Mouse (Mus musculus) heart, adult 18-20 months (tissue): ENCODE results near the gene Stra6l. TPM values are rescaled to one million over a fixed set of nuclear protein-coding genes. Genes with fewer than 3 reads are reported as not detected.

ENCODE experiments used
- DNase-seq, 2 experiments: peaks; one replicate each; pipeline ENCODE4 v3.0.0; 2021 to 2022; ENCODE audit warnings: mixed read lengths in 1 of 2
- long read RNA-seq, 2 experiments: library from polyadenylated mRNA; stranded (forward); transcript quantifications; one replicate each; pipeline ENCODE4 v2.0.0; 2021
- total RNA-seq, 2 experiments: library from RNA; stranded (reverse); gene quantifications; 2 replicates each; pipeline ENCODE4 v1.2.3; 2021

Stra6l gene
- not detected for total RNA-seq
- long read RNA-seq, experiment 1, result 0 reads
- long read RNA-seq, experiment 2, result 0 reads

DNA sequence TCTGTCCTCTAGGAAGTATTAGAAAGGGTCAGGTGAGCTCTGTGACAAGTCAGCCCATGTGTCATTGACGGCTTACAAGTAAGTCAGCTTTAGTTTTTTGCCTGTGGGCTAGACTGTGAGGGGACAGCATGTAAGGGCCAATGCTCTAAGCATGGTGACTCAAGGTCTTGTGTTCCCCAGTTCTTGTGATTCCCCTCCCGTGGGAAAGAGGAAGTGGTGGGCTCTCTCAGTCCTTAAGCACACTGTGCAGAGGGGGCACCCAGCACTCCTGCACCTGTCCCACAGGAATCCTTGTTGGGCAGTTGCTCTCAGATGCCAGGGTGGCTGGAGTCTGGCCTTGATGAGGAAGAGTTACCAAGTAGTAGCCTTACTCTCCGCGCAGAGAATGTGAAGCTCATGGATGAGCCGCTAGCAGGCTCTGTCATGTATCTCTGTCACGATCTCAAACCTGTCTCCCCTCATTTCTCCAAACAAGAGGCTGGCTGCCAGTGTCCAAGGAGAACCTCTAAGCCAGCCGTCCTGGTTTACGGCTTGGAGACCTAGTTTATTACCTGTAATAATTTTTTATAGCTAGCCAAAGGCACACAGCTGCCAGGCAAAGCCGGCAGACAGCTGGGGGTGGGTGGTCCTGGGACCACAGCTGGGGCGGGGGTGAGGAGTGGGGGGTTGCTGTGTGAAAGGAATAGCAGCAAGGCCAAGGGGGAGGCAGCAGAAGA lies at the start of gene Stra6l:
Stra6l (plus strand) TSS at position 556 of the 716 bp plus-strand sequence.
- DNase-seq, result no peak

DNA sequence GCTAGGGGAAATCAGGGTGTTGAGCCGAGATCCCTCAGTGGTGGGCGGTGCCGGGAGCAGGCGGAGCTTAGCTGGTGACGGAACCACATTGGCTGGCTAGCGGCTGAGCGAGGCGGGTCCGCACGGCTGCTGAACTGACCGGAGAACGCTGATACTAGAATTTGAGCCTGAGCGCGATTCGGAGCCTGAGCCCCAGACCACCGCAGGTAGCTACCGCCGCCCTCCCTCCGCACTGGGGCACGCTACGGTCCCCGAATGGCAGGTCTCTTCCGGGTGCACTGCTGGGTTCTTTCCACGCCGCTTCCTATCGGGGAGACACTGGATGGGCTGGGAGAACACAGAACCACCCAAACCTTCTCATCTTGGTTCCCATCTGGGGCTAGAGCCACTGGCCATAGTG lies 49.5 kb upstream of the Stra6l start, which contains the start of gene Aldh1b1:
Aldh1b1 (plus strand) TSS at position 59 of the 400 bp plus-strand sequence.
- peak; percentile 75 to 80 for DNase-seq

DNA sequence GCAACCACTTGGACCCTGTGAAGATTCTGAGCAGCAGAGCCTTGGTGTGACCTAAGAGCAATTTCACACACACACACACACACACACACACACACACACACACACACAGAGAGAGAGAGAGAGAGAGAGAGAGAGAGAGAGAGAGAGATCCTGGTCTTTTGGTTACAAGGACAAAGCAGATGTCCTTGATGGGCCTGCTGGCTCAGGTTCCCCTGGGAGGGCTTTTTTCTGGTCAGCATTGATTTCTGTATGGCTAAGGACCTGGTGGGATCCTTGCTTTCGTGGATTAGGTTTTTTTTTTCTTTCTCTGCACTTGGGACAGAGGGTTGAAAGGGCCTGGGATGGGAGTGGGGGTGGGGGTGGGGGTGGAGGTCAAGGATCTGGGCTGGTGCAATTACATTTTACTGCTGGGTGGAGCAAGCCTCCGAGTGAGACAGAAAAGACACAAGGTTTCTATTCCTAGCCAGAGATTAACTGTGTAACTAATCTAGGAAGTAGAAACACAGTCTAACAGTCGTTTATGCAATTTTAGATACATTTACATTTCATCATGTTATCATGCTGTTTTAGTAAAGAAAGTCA lies 48.4 kb upstream of the Stra6l start:
- no peak for DNase-seq

DNA sequence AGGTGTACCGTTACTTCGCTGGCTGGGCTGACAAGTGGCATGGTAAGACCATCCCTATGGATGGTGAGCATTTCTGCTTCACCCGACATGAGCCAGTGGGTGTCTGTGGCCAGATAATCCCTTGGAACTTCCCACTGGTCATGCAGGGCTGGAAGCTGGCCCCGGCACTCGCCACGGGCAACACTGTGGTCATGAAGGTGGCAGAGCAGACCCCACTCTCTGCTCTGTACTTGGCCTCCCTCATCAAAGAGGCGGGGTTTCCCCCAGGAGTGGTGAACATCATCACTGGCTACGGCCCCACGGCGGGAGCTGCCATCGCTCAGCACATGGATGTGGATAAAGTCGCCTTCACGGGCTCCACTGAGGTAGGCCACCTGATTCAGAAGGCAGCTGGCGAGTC lies 45.6 kb upstream of the Stra6l start:
- DNase-seq, result no peak

DNA sequence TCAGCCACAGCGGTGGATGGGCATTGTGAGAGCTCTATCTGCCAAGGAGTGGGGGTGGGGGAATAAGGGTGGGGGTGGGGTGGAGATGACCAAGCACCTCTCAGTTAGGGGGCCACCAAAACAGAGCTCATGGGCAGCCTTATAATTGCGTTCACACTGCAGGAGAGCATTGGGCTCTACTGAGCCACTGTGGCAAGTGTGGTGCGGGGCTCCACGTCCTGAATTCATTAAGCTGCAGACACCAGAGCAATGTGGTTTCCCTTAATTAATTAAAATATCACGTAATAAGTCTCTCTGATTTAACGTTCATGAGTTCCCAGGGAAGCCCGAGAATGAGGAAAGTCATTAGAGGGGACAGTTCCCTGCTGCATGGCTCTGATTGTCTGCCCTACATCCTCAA lies 40.4 kb upstream of the Stra6l start:
- no peak for DNase-seq

DNA sequence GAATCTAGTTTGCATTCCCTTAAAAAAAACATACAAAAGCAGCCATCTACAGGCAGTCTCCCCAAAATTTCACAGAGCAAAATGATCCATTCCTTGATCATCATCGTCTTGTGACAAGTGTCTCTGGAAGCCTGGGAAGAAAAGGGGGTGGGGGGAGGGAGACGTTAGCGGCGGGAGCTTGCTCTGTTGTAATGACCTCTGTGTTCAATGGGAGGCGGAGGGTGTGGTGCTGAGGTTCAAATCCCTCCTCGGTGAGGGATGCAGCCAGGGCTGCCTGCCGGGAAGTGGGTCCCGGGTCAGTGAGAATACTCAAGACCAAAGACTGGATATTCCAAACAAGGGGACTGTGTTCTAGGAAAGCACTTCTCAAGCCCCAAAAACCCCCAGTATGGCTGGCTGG lies 37.2 kb upstream of the Stra6l start:
- DNase-seq, result no peak

- peak; percentile 15 to 57 for DNase-seq
Observed at GRCm38 (mm10) chr4:45815542-45815941, 32.9 kb upstream of the Stra6l start.

DNA sequence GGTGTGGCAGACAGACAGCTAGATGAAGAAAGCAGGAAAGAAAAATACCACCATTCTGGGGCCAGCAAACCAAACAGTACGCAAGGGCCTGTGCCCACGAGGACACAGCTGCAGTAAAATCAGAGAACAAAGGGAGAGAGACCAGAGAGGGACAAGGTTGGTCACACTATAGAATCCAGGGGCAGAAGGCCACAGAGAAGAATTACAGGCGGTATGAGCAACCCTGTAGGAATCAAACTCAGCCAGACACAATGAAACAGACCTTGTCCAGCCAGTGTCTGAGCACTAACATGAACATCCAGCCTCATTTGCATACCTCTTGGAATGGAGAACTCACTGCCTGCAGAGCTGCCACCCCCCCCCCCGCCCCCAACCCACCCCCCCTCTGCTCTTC lies 29.7 kb upstream of the Stra6l start:
- no peak for DNase-seq

- peak; percentile 47 to 51 for DNase-seq
Observed at GRCm38 (mm10) chr4:45819208-45819931, 29.1 kb upstream of the Stra6l start.

GRCm38 (mm10) chr4:45820074-45820830 lies 28.2 kb upstream of the Stra6l start:
- peak; percentile 57 to 68 for DNase-seq

- no peak for DNase-seq
Observed at GRCm38 (mm10) chr4:45821995-45822394, 26.5 kb upstream of the Stra6l start.

- DNase-seq, result no peak
Observed at GRCm38 (mm10) chr4:45822781-45823575, 25.5 kb upstream of the Stra6l start.

GRCm38 (mm10) chr4:45824049-45824760 lies 24.3 kb upstream of the Stra6l start:
- DNase-seq, result no peak

DNA sequence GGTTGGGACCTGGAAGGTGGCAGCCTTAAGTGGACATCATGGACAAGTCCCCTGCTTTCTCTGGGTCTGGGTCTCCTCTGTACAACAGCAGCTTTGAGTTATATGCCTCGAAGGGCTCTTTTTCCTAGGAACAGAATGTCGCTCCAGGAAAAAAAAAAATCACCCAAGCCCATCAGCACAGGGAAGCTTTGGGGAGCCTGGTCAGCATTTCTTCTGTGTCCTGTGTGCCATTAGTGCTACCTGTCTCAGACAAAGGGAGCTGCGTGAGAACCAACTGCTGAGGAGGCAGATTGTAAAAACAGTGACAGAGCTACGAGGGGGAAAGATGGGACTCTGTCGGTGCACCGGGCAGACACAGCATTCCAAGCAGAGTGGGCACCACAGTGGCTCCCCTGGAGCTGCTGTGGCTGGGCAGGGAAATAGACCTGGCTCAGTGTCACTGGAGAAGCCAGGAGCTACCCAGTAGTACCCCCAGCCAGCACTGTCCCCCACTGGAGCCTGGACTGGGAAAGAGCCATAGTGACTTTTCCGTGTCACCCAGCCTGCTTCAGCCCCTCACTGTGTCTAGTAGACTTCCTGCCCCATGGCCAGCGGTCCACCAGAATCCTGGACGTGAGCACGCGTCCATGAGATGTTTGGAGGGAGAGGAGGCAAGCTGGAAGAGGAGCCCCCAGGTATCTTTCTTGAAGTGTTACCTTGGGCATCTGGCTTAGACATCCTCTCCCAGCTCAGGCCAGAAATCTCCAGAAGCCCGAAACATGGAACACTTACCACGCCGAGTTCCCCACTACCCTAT lies 23.5 kb upstream of the Stra6l start:
- DNase-seq, result no peak

DNA sequence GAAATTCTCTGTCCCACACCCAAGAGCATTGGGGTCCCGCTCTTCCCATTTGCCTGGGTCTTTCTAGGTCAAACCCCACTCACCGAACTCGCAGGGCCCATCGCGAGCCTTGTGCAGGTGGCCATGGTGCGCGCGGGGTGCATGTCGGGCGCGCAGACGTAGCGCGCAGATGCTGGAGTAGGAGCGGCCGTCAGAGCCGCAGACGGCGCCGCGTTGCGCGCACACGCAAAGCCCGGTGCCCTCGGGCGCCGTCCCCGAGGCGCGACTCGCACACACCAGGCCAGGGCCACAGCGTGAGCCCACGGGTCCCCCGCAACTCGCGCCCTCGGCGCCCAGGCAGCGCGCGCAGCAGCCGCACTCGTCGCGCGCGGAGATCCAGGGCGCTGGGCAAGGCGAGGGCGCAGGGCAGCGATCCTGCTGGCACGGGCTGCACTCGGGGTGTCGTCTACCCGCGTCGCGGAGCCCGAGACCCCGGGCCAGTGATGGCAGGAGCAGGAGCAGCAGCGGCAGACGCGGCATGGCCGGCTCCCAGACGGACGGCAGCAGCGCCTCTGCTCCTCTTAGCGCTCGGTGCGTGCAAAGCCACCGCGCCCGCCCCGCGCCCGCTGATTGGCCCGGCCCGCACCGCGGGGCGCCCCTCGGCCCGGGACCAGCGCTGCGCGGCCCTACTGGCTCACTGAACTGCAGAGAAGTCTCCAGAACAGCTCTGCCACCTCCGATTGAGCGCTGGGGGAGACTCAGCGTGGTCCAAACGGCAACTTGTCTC lies 22.0 kb upstream of the Stra6l start, which contains the start of gene Igfbpl1:
Igfbpl1 (minus strand) TSS at position 649 of the 766 bp plus-strand sequence.
- DNase-seq, result no peak

DNA sequence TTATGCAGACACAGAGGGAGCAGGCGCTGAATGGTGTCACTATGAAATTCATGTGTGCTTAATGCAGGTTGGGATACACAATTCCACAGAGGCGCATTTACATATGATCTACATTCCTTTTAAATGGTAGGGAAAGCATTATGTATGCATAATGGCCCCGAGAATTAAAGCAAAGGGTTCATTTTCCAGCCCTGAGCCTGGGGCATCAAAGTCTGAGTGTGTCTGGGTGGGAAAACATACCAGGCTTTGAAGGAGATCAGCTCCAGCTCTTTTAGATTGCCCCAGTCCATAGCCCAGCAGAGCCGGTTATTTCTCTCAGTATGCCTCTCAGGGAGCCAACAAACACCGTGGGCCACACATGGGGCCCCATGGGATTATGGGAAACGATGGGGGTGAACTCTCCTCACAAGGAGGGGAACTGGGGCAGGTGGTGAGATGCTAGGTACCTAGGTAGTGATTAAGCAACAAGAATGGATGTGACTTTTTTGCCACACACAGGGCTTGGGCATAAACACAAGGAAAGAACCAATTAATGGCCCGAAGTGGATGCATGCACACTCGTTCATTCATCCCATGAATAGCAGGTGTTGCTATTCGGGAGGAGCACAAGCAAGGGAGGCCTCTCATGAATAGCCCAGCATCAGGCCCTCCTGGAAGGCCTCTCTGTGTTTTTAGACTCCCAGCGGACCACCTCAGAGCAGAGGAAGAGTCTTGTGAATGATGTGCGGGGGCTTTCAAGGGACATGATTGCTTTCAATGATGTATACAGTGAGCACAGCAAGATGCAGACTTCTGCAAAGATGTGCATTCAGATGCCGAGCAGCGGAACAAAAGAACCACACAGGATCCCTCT lies 18.3 kb upstream of the Stra6l start:
- no peak for DNase-seq

DNA sequence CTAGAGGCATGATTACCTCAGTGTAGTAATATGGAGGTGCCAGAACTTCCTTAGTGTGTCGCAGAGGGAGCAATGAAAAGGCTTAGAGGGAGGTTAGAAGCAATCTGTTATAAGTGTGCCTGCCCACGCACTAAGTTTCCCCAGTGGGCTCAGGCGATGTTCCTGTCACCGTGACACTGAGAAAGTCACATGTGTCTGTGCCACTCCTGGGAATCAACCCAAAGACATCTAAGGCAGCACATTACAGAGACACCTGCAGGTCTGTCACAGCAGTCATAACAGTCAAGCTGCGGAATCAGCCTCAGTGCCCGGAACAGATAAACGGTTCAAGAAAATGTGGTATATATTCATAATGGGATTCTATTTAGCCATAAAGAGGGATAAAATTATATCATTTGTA lies 16.5 kb upstream of the Stra6l start:
- DNase-seq, result no peak

DNA sequence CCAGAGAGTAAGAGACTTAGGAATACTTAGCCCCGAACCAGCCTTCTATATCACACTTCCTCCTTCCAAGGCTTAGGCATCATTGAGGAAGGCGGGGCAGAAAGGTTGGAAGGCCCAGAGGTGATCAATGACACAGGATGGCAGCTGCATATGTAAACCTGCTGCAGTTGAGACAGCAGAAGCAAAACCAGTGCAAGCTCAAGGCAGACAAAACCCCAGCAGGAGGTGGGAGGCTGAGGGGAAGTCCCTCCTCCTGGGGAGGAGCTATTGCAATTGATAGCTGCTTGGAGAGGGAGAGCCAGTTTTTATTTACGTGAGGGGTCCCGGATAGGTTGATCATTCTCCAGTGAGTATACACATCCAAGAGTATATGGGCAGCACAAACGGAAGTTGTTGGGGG lies 15.0 kb upstream of the Stra6l start:
- no peak for DNase-seq
